In genomic region chr10:69604609-69605008, GRCm38 (mm10) we compare ENCODE assay signal across 14 mouse cellular contexts.
"Had no signal": no experiment of that assay in that cellular context is flagged by ENCODE, and none has a peak within 500 bp of the region (broad histone marks: within the 10 kb centered on the region; RNA-seq: fewer than 3 reads in every experiment).

No protein-coding gene starts in this region.

- H3K27me3 ChIP-seq: limb, embryonic 12.5 days; liver, embryonic 13.5 days; lung, embryonic 15.5 days; megakaryocyte, embryonic 14.5 days had no signal

- H3K4me3 ChIP-seq: limb, embryonic 12.5 days; liver, embryonic 13.5 days; lung, embryonic 15.5 days; megakaryocyte, embryonic 14.5 days had no signal

- H3K4me1 ChIP-seq: limb, embryonic 12.5 days; liver, embryonic 13.5 days; megakaryocyte, embryonic 14.5 days had no signal

- H3K27ac ChIP-seq: limb, embryonic 12.5 days; liver, embryonic 13.5 days; lung, embryonic 15.5 days; macrophage had no signal

- H3K9ac ChIP-seq: limb, embryonic 12.5 days; liver, embryonic 13.5 days; liver, postnatal 0 days; lung, embryonic 15.5 days had no signal

- H3K36me3 ChIP-seq: limb, embryonic 12.5 days; liver, embryonic 13.5 days; lung, embryonic 15.5 days had no signal

- DNase-seq: kidney, adult 8-10 months; layer of hippocampus, adult 9-11 months; liver; liver, embryonic 13.5 days; liver, postnatal 0 days; lung, postnatal 14 days; midbrain, embryonic 14.5 days; right cerebral cortex, postnatal 25 days; thymus, postnatal 36 days had no signal

- H3K4me2 ChIP-seq: limb, embryonic 12.5 days; liver, embryonic 13.5 days; lung, embryonic 15.5 days had no signal

- H3K9me3 ChIP-seq: limb, embryonic 12.5 days; liver, embryonic 13.5 days; lung, embryonic 15.5 days had no signal

- ATAC-seq: intestine, postnatal 0 days; liver, postnatal 0 days had no signal
